Mouse (Mus musculus) thymus, adult 2 months (tissue): ENCODE data around the gene Eya3.

Experiments used
- CTCF ChIP-seq: fragments of 200-500 bp; IDR thresholded peaks from 2 replicates; pipeline ENCODE4 v1.5.1; 2012; ENCODE audit warnings: mild to moderate bottlenecking, control low read depth, low read length, moderate library complexity, borderline replicate concordance; ENCODE audit not compliant: control insufficient read depth, poor library complexity, insufficient read depth; ENCODE audit errors: extremely low read depth
- POLR2A ChIP-seq: fragments of 200-500 bp; IDR thresholded peaks from 2 replicates; pipeline ENCODE4 v1.6.1; 2012; ENCODE audit warnings: mild to moderate bottlenecking, low read length, control low read depth, moderate library complexity; ENCODE audit not compliant: control insufficient read depth, poor library complexity, insufficient read depth; ENCODE audit errors: extremely low read depth

- no peak for TF ChIP-seq CTCF
- no peak for TF ChIP-seq POLR2A
These were observed 102.7 kb downstream of the Eya3 start for GRCm38 (mm10) chr4:132741491-132741890.
